Mouse (Mus musculus) urinary bladder, adult 18-20 months (tissue): ENCODE data around the gene S100b.

Experiments used
- DNase-seq, 2 experiments: peaks; one replicate each; pipeline ENCODE4 v3.0.0; 2022; ENCODE audit warnings: low spot score in 2 of 2, mixed read lengths in 2 of 2

Gene S100b

GRCm38 (mm10) chr10:76253536-76253935, at the start of gene S100b:
TSS of gene S100b (plus strand) at chr10:76253853.
- no peak for DNase-seq

GRCm38 (mm10) chr10:76207262-76207796, 46.3 kb upstream of the S100b start:
- no peak for DNase-seq

- no peak for DNase-seq
Observed at GRCm38 (mm10) chr10:76209241-76209640, 44.4 kb upstream of the S100b start.

GRCm38 (mm10) chr10:76210806-76211205, 42.8 kb upstream of the S100b start:
- no peak for DNase-seq

DNA sequence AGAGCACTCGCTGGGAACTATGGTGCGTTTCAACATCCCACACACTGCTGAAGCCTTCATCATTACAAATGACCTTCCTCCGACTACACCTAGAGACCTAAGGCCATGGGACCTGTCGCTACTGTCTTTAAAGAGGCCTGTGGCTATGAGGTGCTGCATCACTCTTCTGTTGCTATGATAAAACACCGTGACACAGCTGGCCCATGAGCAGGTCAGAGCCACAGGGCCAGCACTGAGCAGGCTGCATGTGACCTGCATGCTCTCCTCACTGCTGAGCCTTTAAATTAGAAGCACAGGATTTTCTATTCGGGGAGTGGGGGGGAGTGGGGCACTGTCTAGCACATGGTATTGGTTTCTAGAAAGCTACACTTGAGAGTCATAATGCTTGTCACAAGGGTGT, 41.5 kb upstream of the S100b start:
- DNase-seq: no peak

GRCm38 (mm10) chr10:76214161-76214560, 39.5 kb upstream of the S100b start:
- DNase-seq: no peak

DNA sequence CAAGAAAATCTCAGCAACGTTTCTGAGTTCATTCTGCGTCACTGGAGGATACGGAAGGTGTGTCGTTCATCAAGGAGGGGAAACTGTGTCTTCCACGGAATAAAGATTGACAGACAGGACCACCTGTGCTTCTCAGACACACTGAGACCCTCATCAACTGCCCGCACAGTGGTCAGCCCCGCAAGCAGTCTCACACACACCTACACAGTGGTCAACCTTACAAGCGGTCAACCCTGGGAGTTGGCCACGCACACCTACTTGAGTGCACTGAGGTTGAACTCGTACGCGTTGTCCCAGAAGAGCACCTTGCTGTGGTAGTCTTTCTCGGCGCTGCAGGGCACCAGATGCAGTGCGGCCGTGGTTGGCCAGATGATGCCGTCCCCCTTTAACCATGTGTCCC, 36.6 kb upstream of the S100b start:
- no peak for DNase-seq

GRCm38 (mm10) chr10:76218240-76218639, 35.4 kb upstream of the S100b start:
- DNase-seq: no peak

DNA sequence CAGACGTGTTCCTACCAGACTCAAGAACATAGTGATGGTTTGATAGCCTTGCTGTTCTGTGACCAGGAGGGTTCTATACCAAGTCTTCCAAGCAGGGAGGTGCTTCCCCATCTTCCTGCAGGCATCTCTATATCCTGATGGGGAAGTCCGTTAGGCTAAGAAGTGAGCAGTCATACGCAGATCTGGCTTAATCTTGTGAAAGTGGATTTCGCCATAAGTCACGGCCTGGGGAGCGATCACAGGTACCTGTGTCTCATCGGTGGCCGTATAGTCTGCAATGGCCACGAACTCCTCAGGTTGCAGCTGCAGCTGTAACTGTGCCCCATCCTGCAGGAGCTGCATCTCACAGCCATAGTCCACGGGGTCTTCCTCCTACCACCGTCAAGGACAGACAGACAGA, 27.7 kb upstream of the S100b start:
- DNase-seq: no peak

GRCm38 (mm10) chr10:76229627-76230026, 24.0 kb upstream of the S100b start:
- DNase-seq: no peak

DNA sequence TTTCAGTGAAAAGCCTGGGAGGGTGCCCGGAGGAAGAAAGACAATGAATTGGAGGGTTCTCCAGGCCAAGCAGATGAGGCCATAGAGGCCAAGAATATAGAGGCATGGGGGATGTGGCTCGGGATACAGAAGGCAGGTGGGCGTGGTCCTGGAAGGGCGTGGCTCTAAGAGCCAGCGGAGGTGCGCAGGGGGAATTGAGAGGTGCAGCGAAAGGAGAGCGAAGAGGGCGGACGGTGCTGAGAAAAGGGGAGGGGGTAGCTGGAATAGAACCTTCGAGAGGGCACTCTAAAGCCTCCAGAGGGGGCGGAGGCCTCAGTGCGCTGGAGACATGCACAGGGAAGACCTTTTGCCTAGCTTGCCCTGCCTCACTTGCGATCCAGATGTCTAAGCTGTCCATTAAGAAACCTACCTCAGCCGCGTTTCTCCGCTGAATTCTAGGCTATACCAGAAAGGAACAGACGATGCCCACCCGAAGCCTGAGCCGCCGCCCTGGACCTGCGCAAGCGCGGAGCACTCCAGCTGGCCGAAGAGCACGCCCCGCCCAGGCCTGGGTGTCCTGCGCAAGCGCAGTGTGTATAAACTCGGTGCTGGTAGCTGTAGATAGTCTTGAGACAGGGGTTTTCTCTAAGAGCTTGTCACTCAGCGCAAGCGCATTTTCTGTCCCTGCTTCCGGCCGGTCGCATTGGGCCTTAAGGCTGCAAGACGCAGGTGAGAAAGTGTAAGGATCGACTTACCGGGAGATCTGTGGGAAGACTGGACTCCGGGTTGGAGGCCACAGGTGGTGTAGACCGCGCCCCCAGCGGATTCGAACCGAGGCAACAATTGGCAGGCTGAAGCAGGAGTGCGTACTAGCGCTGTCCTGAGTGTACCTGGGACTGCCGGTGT, 16.1 kb upstream of the S100b start, which contains the start of gene Prmt2:
Gene Prmt2 (minus strand): TSS at position 525 of the 885 bp plus-strand sequence.
- DNase-seq: peak; percentile 87 to 90

- DNase-seq: no peak
Observed at GRCm38 (mm10) chr10:76239401-76239800, 14.3 kb upstream of the S100b start.

- no peak for DNase-seq
Observed at GRCm38 (mm10) chr10:76245106-76245505, 8.5 kb upstream of the S100b start.

DNA sequence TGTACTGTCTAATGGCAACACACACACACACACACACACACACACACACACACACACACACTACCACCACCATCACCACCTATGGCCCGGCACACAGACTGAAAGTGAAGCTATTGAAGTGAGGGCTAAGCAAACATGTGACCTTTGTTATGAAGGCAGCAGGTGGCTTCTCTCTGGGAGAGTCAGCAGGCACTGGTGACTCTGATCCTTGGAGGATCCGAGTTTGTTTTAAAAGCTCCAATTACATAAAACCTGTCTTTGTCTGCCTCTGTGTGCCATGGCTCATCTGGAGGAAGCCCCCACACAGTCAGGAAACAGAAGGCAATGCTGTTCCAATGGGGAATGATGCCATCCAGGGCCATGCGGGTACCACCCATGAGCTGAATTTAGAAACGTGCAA, 7.1 kb upstream of the S100b start:
- no peak for DNase-seq

DNA sequence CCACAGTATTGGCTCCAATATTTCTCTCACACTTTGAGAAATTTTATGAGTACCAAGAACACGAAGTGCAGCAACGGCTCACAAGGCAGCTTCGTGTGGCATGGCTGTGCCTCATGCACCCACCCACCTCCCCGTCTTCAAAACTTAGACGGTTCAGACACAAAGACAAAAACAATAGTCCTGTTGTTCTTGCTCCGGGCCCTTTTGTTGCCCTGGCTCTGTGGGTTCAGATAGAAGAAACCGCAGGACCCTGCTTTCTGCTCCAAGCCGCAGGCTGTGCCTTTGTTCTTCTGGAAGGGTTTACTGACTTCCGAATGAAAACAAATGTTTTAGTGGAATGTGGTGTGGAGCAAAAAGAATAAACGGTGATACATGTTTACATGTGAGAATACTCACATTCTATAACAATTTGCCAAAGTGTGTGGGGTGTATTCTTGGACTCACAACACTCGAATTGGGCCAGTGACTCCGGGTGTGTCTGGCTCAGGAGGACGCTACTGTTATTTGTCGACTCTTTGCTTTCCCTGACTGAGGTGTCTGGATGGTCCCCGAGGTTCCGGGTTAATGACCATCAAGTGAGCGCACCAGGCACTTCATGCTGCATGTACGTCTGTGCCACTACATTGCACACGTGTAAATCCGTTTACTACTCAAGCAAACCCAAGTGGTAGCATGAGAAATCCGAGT, 5.5 kb upstream of the S100b start:
- DNase-seq: no peak

DNA sequence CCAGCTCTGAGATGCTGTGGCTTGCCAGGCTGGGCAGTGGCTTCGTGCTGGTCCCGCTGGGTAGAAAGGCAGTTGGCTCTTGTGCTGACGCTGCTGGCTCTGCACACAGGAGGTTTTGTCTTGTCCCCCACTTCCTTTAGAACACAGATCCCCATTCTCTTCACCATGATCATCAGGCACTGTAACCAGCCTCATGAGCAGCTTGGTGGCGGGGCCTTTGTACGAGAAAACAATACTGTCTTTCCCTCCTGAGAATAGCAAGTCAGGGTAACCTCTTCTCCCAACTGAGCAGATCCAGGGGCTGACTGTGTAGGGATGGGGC, 5.0 kb upstream of the S100b start:
- DNase-seq: no peak

DNA sequence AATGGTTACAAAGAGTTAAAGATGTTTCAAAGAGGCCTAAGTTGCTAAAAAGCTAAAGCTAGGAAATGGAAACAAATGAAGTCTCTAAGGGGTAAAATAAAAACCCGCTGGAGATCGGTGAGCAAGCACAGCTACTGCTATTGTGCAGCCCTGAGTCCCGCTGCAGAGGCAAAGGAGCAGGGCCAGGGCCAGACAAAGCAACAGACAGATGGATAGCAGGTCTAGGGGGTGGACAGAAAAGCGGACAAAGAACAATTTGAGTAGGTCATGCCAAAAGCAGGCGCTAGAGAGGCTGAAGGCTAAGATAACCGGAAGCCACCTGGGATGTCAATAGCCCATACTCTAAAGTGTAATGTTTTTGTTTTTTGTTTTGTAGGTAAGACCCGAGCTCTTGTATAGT, 2.8 kb upstream of the S100b start:
- DNase-seq: no peak

DNA sequence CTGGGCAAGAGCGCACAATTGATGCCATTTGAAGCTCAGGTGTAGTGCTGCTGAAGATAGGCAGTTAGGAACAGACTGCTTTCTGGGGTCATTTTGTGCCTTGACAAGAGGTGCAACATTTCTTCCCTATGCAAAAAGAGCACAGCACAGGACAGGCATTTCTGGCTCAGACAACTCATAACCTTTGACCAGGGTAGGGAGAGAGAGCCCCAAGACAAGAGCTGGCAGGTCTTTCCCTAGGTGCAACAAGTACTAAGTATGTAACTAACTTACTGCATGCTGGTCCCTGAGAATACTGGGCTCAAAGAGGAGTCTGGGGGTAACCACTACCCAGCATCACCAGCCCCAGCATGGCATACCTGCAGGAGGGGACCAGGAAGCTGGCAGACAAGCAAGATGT, 574 bp upstream of the S100b start:
- DNase-seq: no peak

- DNase-seq: no peak
Observed at GRCm38 (mm10) chr10:76255617-76256016, 2.0 kb downstream of the S100b start.

GRCm38 (mm10) chr10:76257231-76257630, 3.6 kb downstream of the S100b start:
- DNase-seq: no peak

GRCm38 (mm10) chr10:76257719-76258390, 4.2 kb downstream of the S100b start:
- DNase-seq: peak; percentile 37 to 51

GRCm38 (mm10) chr10:76259566-76260232, 6.0 kb downstream of the S100b start:
- DNase-seq: no peak
